Mouse (Mus musculus) layer of hippocampus, adult 18-20 months (tissue): ENCODE measurements at regions not wholly inside any gene's neighbourhood (a gene's known extent, or its start where the extent isn't known, plus 50 kb on each side); places are given as distances from the start of the nearest gene placed in this dataset.
"Not testable (repeated sequence)": the region's sequence is repeated elsewhere in the genome, so short reads cannot be mapped to it uniquely, and the experiment has no call there.

Experiments
- DNase-seq, 2 experiments: peaks; one replicate each; pipeline ENCODE4 v3.0.0; 2022; ENCODE audit warnings: low spot score in 2 of 2

GRCm38 (mm10) chr13:79765437-79765838 lies 1117.7 kb upstream of the Arrdc3 start:
- no peak for DNase-seq

- peak in 1 of 2 experiments; percentile 33 for DNase-seq
Measured at GRCm38 (mm10) chr13:79784991-79785666, 1098.1 kb upstream of the Arrdc3 start.

- no peak for DNase-seq
Measured at GRCm38 (mm10) chr13:79801591-79801990, 1081.6 kb upstream of the Arrdc3 start.

- DNase-seq: no peak
Measured at GRCm38 (mm10) chr13:79835592-79835991, 1047.6 kb upstream of the Arrdc3 start.

GRCm38 (mm10) chr13:79844800-79845199 lies 1038.4 kb upstream of the Arrdc3 start:
- DNase-seq: peak in 1 of 2 experiments; percentile 1

- DNase-seq: not testable (repeated sequence)
Measured at GRCm38 (mm10) chr13:79867501-79867900, 1015.7 kb upstream of the Arrdc3 start.

GRCm38 (mm10) chr13:79868481-79869225 lies 1014.5 kb upstream of the Arrdc3 start:
- no peak for DNase-seq

- no peak for DNase-seq
Measured at GRCm38 (mm10) chr13:79880136-79880535, 1003.0 kb upstream of the Arrdc3 start.

GRCm38 (mm10) chr13:79885959-79886358 lies 997.2 kb upstream of the Arrdc3 start:
- DNase-seq: no peak

- no peak for DNase-seq
Measured at GRCm38 (mm10) chr13:79886361-79886760, 996.8 kb upstream of the Arrdc3 start.
